Comparison of ENCODE assay signal across 8 mouse cellular contexts in genomic region chr9:121277118-121278060, GRCm38 (mm10). TPM values are rescaled to one million over a fixed set of nuclear protein-coding genes. Genes with fewer than 3 reads are reported as not detected.
DNase-seq lines count a peak whose midpoint lies in the region; ATAC-seq and TF ChIP-seq lines count a peak whose summit lies in the region.

Gene Ulk4 (minus strand): TSS chr9:121277197.

- peak within 1 kb of the TSS; percentile 85 for H3K27ac ChIP-seq in forebrain, postnatal 0 days (ENCODE audit: low read depth, low read length)
- H3K27ac ChIP-seq in lung, embryonic 15.5 days: peak within 1 kb of the TSS; percentile 69

- H3K4me2 ChIP-seq in forebrain, postnatal 0 days (ENCODE audit: low read depth): peak within 1 kb of the TSS; percentile 58
- H3K4me2 ChIP-seq in lung, embryonic 15.5 days: peak within 1 kb of the TSS; percentile 81

- peaks cover 28% of the 10 kb centered on the region for H3K4me1 ChIP-seq in G1E (ENCODE audit: insufficient read depth, low read depth, low read length)
- peaks cover 5% of the 10 kb centered on the region for H3K4me1 ChIP-seq in forebrain, postnatal 0 days (ENCODE audit: insufficient read depth)
- H3K4me1 ChIP-seq in lung, embryonic 15.5 days: peaks cover 15% of the 10 kb centered on the region; the same call in 1 of the 2 replicates

- peaks cover 22% of the 10 kb centered on the region for H3K27me3 ChIP-seq in G1E (ENCODE audit: insufficient read depth, low read length)
- H3K27me3 ChIP-seq in forebrain, postnatal 0 days (ENCODE audit: insufficient read depth, low read length): no peaks in the 10 kb centered on the region
- no peaks in the 10 kb centered on the region for H3K27me3 ChIP-seq in lung, embryonic 15.5 days

- WGBS in forebrain, postnatal 0 days: 2% methylated on average over 59 of the region's 59 CpGs
- under 1% methylated on average over 59 of the region's 59 CpGs for WGBS in lung, embryonic 15.5 days

- no peak for TF ChIP-seq CTCF in G1E (IDR thresholded peaks at IDR 0.05; ENCODE audit: low read depth, low read length)
- no peak for TF ChIP-seq CTCF in forebrain, postnatal 0 days (IDR thresholded peaks at IDR 0.05; ENCODE audit: low read depth)

- no peaks in the 10 kb centered on the region for H3K36me3 ChIP-seq in G1E (replicated peaks)
- H3K36me3 ChIP-seq in forebrain, postnatal 0 days (ENCODE audit: insufficient read depth): no peaks in the 10 kb centered on the region
- H3K36me3 ChIP-seq in lung, embryonic 15.5 days: no peaks in the 10 kb centered on the region

- peak; percentile 94 for DNase-seq in G1E (ENCODE audit: low spot score)
- peak; percentile 93 for DNase-seq in cerebellum, adult 18-20 months
- DNase-seq in forebrain, postnatal 0 days: peak; percentile 96
- peak; percentile 93 for DNase-seq in heart, postnatal 4 days
- DNase-seq in layer of hippocampus, adult 8-10 months (ENCODE audit: low spot score in 2 of 2): peak; percentile 92 to 95
- peak; percentile 86 for DNase-seq in ovary, adult 18-20 months (ENCODE audit: low spot score)
- DNase-seq in thymus, postnatal 0 days (ENCODE audit: low spot score): peak; percentile 91

- peak; percentile 97 for ATAC-seq in G1E (ENCODE audit: extremely low read depth, insufficient number of reproducible peaks, low FRiP score, poor library complexity, severe bottlenecking)
- ATAC-seq in forebrain, postnatal 0 days: peak; percentile 97
- ATAC-seq in lung, embryonic 15.5 days (ENCODE audit: borderline replicate concordance, extremely low read depth, low FRiP score, low TSS enrichment): peak; percentile 96

- H3K9ac ChIP-seq in forebrain, postnatal 0 days: peak within 1 kb of the TSS; percentile 62
- H3K9ac ChIP-seq in lung, embryonic 15.5 days: peak within 1 kb of the TSS; percentile 51

- peak within 1 kb of the TSS; percentile 82 for H3K4me3 ChIP-seq in G1E (ENCODE audit: low read depth, low read length)
- H3K4me3 ChIP-seq in forebrain, postnatal 0 days (ENCODE audit: low read depth, low read length): peak within 1 kb of the TSS; percentile 72
- peak within 1 kb of the TSS; percentile 61 for H3K4me3 ChIP-seq in lung, embryonic 15.5 days

- peaks cover 5% of the 10 kb centered on the region; the same call in 1 of the 2 replicates for H3K9me3 ChIP-seq in G1E (replicated peaks)
- H3K9me3 ChIP-seq in forebrain, postnatal 0 days (ENCODE audit: low read length): no peaks in the 10 kb centered on the region
- no peaks in the 10 kb centered on the region for H3K9me3 ChIP-seq in lung, embryonic 15.5 days

RNA-seq across cellular contexts. Expression of gene Ulk4, which starts in this region (rescaled TPM):
- total RNA-seq in G1E (2014; fragmentation: Nextera tagmentation): 1.3 and 1.6 TPM in 2 replicates
- 3.2 and 3.8 TPM in 2 replicates for total RNA-seq in G1E (2017)
- polyA plus RNA-seq in G1E (2012): 0.52 and 0.64 TPM in 2 replicates
- 5.5 and 13.3 TPM in 2 replicates for total RNA-seq in forebrain, postnatal 0 days (2014; rRNA removed)
- 104 and 105 TPM in 2 replicates for polyA plus RNA-seq in forebrain, postnatal 0 days (2015; fragmentation: Nextera tagmentation; extraction: Ambion mirVana)
- total RNA-seq in heart, postnatal 4 days (2021): 1 to 10 TPM; 2.5 to 2.7 TPM
- 10 to 100 TPM in 2 of 4 experiments, 1 to 10 TPM in 2; 7.9 to 10.8 (median 9.9) TPM for total RNA-seq in layer of hippocampus, adult 8-10 months (2022)
- polyA plus RNA-seq in lung, embryonic 15.5 days (2015; fragmentation: Nextera tagmentation; extraction: Ambion mirVana): 149 and 164 TPM in 2 replicates
- polyA plus RNA-seq in thymus, postnatal 0 days (2015; fragmentation: Nextera tagmentation; extraction: Ambion mirVana): 55.5 and 65.0 TPM in 2 replicates

Comparison
In these comparisons a context has a peak if more than half of its experiments do, and no peak if none do; other contexts are left out.
1. Peak in every context shown above with its lines: DNase-seq, ATAC-seq, H3K4me3 ChIP-seq and H3K27ac ChIP-seq.
2. RNA of gene Ulk4 (polyA plus RNA-seq): 149 to 164 TPM in lung, embryonic 15.5 days, 104 to 105 TPM in forebrain, postnatal 0 days and 55.5 to 65.0 TPM in thymus, postnatal 0 days; 0.52 to 0.64 TPM in G1E; every median in the first group is over 10 times any median in the second.